Mouse (Mus musculus): ENCODE measurements around the gene Eid1.

Eid1 gene

GRCm38 (mm10) chr2:125672957-125673631 is at the start of gene Eid1:
Eid1 (plus strand) TSS chr2:125673095.
- DNase-seq (ENCODE audit: low spot score): peak; percentile 83

GRCm38 (mm10) chr2:125623211-125623610 is 49.7 kb upstream of the Eid1 start:
- DNase-seq (ENCODE audit: low spot score): no peak

- DNase-seq (ENCODE audit: low spot score): no peak
Measured at GRCm38 (mm10) chr2:125624127-125624685, 48.7 kb upstream of the Eid1 start.

GRCm38 (mm10) chr2:125624837-125625351 is 48.0 kb upstream of the Eid1 start, which contains the start of gene Cep152:
Cep152 (minus strand) TSS chr2:125625113.
- peak; percentile 98 for DNase-seq (ENCODE audit: low spot score)

GRCm38 (mm10) chr2:125626536-125626935 is 46.4 kb upstream of the Eid1 start:
- DNase-seq (ENCODE audit: low spot score): no peak

GRCm38 (mm10) chr2:125628487-125628886 is 44.4 kb upstream of the Eid1 start:
- no peak for DNase-seq (ENCODE audit: low spot score)

GRCm38 (mm10) chr2:125630010-125630409 is 42.9 kb upstream of the Eid1 start:
- DNase-seq (ENCODE audit: low spot score): no peak

GRCm38 (mm10) chr2:125637331-125637730 is 35.6 kb upstream of the Eid1 start:
- no peak for DNase-seq (ENCODE audit: low spot score)

- DNase-seq (ENCODE audit: low spot score): no peak
Measured at GRCm38 (mm10) chr2:125644912-125645311, 28.0 kb upstream of the Eid1 start.

- DNase-seq (ENCODE audit: low spot score): no peak
Measured at GRCm38 (mm10) chr2:125650038-125650437, 22.9 kb upstream of the Eid1 start.

- DNase-seq (ENCODE audit: low spot score): no peak
Measured at GRCm38 (mm10) chr2:125650742-125651352, 22.0 kb upstream of the Eid1 start.

GRCm38 (mm10) chr2:125651563-125651962 is 21.3 kb upstream of the Eid1 start:
- no peak for DNase-seq (ENCODE audit: low spot score)

GRCm38 (mm10) chr2:125653286-125653685 is 19.6 kb upstream of the Eid1 start:
- DNase-seq (ENCODE audit: low spot score): no peak

GRCm38 (mm10) chr2:125655391-125655790 is 17.5 kb upstream of the Eid1 start:
- no peak for DNase-seq (ENCODE audit: low spot score)

GRCm38 (mm10) chr2:125659823-125660536 is 12.9 kb upstream of the Eid1 start:
- peak; percentile 65 for DNase-seq (ENCODE audit: low spot score)

GRCm38 (mm10) chr2:125660537-125661130 is 12.3 kb upstream of the Eid1 start:
- DNase-seq (ENCODE audit: low spot score): no peak

- DNase-seq (ENCODE audit: low spot score): no peak
Measured at GRCm38 (mm10) chr2:125661156-125661555, 11.7 kb upstream of the Eid1 start.

- no peak for DNase-seq (ENCODE audit: low spot score)
Measured at GRCm38 (mm10) chr2:125662517-125662916, 10.4 kb upstream of the Eid1 start.

GRCm38 (mm10) chr2:125665213-125665612 is 7.7 kb upstream of the Eid1 start:
- no peak for DNase-seq (ENCODE audit: low spot score)

- DNase-seq (ENCODE audit: low spot score): no peak
Measured at GRCm38 (mm10) chr2:125665909-125666308, 7.0 kb upstream of the Eid1 start.

GRCm38 (mm10) chr2:125666668-125667067 is 6.2 kb upstream of the Eid1 start:
- DNase-seq (ENCODE audit: low spot score): no peak

GRCm38 (mm10) chr2:125667184-125667583 is 5.7 kb upstream of the Eid1 start:
- DNase-seq (ENCODE audit: low spot score): no peak
